Mouse (Mus musculus) C2C12 (cell line): ENCODE data around the gene Dhdh.

Experiments used
- CEBPB ChIP-seq: IDR thresholded peaks from one replicate; pipeline ENCODE4 v1.6.1; 2011; ENCODE audit warnings: low read depth, mild to moderate bottlenecking, control low read depth, moderate library complexity
- CTCF ChIP-seq: IDR thresholded peaks from one replicate; pipeline ENCODE4 v1.5.1; 2011; ENCODE audit not compliant: control insufficient read depth, insufficient read depth, insufficient read length
- FOSL1 ChIP-seq: IDR thresholded peaks from one replicate; pipeline ENCODE4 v1.8.0; 2011; ENCODE audit warnings: mild to moderate bottlenecking, low read length; ENCODE audit not compliant: poor library complexity, insufficient read depth, severe bottlenecking
- MAX ChIP-seq: IDR thresholded peaks from one replicate; pipeline ENCODE4 v1.6.1; 2011; ENCODE audit warnings: mild to moderate bottlenecking, control low read depth
- MYOD1 ChIP-seq: IDR thresholded peaks from one replicate; pipeline ENCODE4 v1.6.1; 2011; ENCODE audit warnings: low read depth; ENCODE audit not compliant: control insufficient read depth, insufficient read length
- MYOG ChIP-seq: IDR thresholded peaks from one replicate; pipeline ENCODE4 v1.6.1; 2011; ENCODE audit not compliant: control insufficient read depth, insufficient read length; ENCODE audit errors: extremely low read depth
- USF1 ChIP-seq: IDR thresholded peaks from one replicate; pipeline ENCODE4 v1.6.1; 2011; ENCODE audit warnings: low read depth, mild to moderate bottlenecking, control low read depth, moderate library complexity

- TF ChIP-seq MAX = no peak
- no peak for TF ChIP-seq CTCF
- no peak for TF ChIP-seq CEBPB
- no peak for TF ChIP-seq MYOD1
- no peak for TF ChIP-seq MYOG
- no peak for TF ChIP-seq FOSL1
- TF ChIP-seq USF1 = no peak
Measured at GRCm38 (mm10) chr7:45454971-45455370, 33.6 kb downstream of the Dhdh start.
